Mouse (Mus musculus) small intestine, adult 10 weeks (tissue): ENCODE data around the gene Tbc1d2. TPM values are rescaled to one million over a fixed set of nuclear protein-coding genes. Genes with fewer than 3 reads are reported as not detected.

ENCODE experiments used
- polyA plus RNA-seq: library from polyadenylated mRNA; stranded (reverse); fragments of 350-450 nt; fragmentation: Illumina TruSeq; extraction: RNeasy Lipid Tissue Mini Kit (QIAGEN cat#74804); gene quantifications from one replicate; pipeline ENCODE4 v1.2.3, GENCODE M21; 2014; ENCODE audit warnings: low replicate concordance

Tbc1d2 gene
- polyA plus RNA-seq = not detected

DNA sequence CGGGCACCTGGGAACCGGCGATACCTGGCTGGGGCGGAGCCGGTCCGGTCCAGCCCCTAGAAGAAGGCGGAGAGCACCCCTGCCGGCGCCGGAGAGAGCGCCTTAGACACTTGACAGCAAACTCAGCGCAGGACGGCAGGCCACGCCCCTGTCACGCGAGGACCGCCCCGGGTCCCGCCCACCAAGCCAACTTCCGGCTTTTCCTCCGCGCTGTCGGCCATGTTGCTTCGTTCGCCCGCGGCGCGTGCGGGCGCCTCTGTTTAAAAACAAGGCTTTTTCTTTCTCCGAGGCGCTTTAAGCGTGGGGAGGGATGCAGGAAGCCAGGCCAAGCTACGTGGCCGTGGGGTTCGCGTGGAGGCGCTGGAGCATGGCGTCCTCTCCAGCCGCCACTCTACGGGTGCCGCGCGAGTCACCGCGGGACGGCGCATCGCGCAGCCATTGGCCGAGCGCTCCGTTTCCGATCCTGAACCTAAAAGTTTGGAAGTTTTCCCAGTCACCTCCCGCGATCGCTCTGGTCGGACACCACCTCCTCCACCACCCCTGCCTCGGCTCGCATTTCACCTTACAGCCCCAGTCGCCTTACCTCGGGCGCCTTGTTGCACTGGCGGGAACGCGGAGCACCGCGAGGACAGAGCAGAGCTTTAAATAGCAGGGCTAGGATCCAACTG is at the start of gene Tbc1d2:
Tbc1d2 (minus strand) TSS at position 124 of the 668 bp plus-strand sequence.

DNA sequence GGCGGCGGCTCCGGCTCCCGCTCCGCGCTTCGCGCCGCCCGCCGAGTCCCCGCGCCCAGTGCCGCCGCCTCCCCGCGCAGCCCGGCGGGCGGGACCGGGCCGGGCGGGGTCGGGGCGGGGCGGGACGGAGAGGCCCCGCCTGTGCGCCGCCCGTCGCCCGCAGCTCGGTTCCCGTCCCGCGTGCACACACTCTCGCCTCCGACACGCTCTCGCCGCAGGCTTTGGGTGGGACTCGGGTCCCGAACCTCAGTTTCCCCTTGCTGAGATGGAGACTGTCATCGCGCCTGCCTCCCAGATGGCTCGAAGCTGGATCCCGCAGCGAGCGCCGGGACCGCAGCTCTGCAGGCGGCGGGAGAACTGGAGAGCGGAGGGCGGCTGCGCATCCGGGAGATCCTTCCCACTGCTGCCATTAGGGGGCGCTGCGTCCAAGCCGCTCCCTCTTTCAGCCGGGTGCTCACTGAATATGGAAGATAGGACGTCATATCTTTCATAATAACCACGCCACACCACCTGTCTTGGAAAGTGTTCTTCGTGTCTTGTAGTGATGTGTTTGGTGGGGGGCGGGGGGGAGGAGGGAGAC is 48.1 kb downstream of the Tbc1d2 start, which contains the start of gene Coro2a:
Coro2a (minus strand) TSS at position 359 of the 580 bp plus-strand sequence.

Other genes with a start within 250 kb of the Tbc1d2 start
- gene Hemgn, start 236.7 kb downstream of the Tbc1d2 start, polyA plus RNA-seq = 1.4 TPM
- gene Anp32b, start 199.3 kb downstream of the Tbc1d2 start, polyA plus RNA-seq = 194 TPM
- gene Nans, start 161.0 kb downstream of the Tbc1d2 start, polyA plus RNA-seq = 6.5 TPM
- 11.8 TPM for gene Trim14, start 114.1 kb downstream of the Tbc1d2 start, polyA plus RNA-seq
- 65.6 TPM for gene Coro2a, start 48.0 kb downstream of the Tbc1d2 start, polyA plus RNA-seq